Mouse (Mus musculus) heart, embryonic 13.5 days (tissue): ENCODE results near the gene Aqp5. TPM values are rescaled to one million over a fixed set of nuclear protein-coding genes. Genes with fewer than 3 reads are reported as not detected.

Experiments used
- ATAC-seq: fragments of 200-750 bp; cut with Nextera tagmentation; 2 replicates; pipeline ENCODE4 v1.8.0; 2017; ENCODE audit warnings: moderate TSS enrichment; ENCODE audit not compliant: insufficient number of reproducible peaks, low FRiP score, low TSS enrichment; ENCODE audit errors: extremely low read depth
- H3K27ac ChIP-seq: fragments of 300-500 bp; sonication (generic); replicated peaks from 2 replicates; pipeline ENCODE4 v1.5.1; 2015; ENCODE audit warnings: moderate library complexity, mild to moderate bottlenecking, inconsistent platforms
- H3K27me3 ChIP-seq: fragments of 300-500 bp; sonication (generic); replicated peaks from 2 replicates; pipeline ENCODE4 v1.6.1; 2015; ENCODE audit warnings: mild to moderate bottlenecking, inconsistent platforms
- H3K36me3 ChIP-seq: fragments of 300-500 bp; sonication (generic); 2 replicates; pipeline ENCODE4 v1.6.1; 2015; ENCODE audit warnings: mild to moderate bottlenecking, inconsistent platforms
- H3K4me1 ChIP-seq: fragments of 300-500 bp; sonication (generic); 2 replicates; pipeline ENCODE4 v1.6.1; 2015; ENCODE audit warnings: inconsistent platforms
- H3K4me2 ChIP-seq: fragments of 300-500 bp; sonication (generic); 2 replicates; pipeline ENCODE4 v1.6.1; 2015; ENCODE audit warnings: inconsistent platforms, mild to moderate bottlenecking, moderate library complexity
- H3K4me3 ChIP-seq: fragments of 300-500 bp; sonication (generic); 2 replicates; pipeline ENCODE4 v1.5.1; 2015; ENCODE audit warnings: moderate library complexity, mild to moderate bottlenecking, inconsistent platforms
- H3K9ac ChIP-seq: fragments of 300-500 bp; sonication (generic); 2 replicates; pipeline ENCODE4 v1.6.1; 2015; ENCODE audit warnings: inconsistent platforms, mild to moderate bottlenecking, moderate library complexity
- H3K9me3 ChIP-seq: fragments of 300-500 bp; sonication (generic); 2 replicates; pipeline ENCODE4 v1.6.1; 2016; ENCODE audit warnings: inconsistent platforms
- WGBS: fragments of 180-500 bp; shearing (Covaris S2); methylation state at CpG from one replicate; pipeline ENCODE4 v1.1.7; 2015; ENCODE audit warnings: mixed read lengths; 5-methylcytosine and 5-hydroxymethylcytosine counted together
- polyA plus RNA-seq: library from polyadenylated mRNA; unstranded; fragments of >200 nt; fragmentation: Nextera tagmentation; extraction: Ambion mirVana; gene quantifications from 2 replicates; pipeline ENCODE4 v1.2.1, GENCODE M21; 2015

Gene Aqp5
- polyA plus RNA-seq, 1 experiment from 2014 or later = 0.67 TPM

GRCm38 (mm10) chr15:99611563-99611962, 21.0 kb downstream of the Aqp5 start:
- Histone ChIP-seq H3K27ac (no peak overlapping the region), H3K9ac (0 out of 2 replicates have a peak overlapping the region, but pooled peaks have one; percentile 19), H3K27me3 (peaks cover 30% of the 10 kb centered on the region), H3K4me2 (no peak overlapping the region), H3K4me1 (peaks cover 46% of the 10 kb centered on the region), H3K9me3 (peaks cover 5% of the 10 kb centered on the region; the same call in 1 of the 2 replicates), H3K4me3 (no peak overlapping the region), H3K36me3 (no peaks in the 10 kb centered on the region)
- 27% methylated on average over 7 of the region's 7 CpGs for WGBS
- no peak for ATAC-seq

GRCm38 (mm10) chr15:99614273-99614672, 23.7 kb downstream of the Aqp5 start:
- peaks cover 22% of the 10 kb centered on the region for H3K27me3 ChIP-seq
- peaks cover 31% of the 10 kb centered on the region for H3K4me1 ChIP-seq
- no peak overlapping the region for H3K4me3 ChIP-seq
- peaks cover 1% of the 10 kb centered on the region; the same call in 1 of the 2 replicates for H3K36me3 ChIP-seq
- no peak for ATAC-seq
- peak overlapping the region; percentile 67; the same call in 1 of the 2 replicates for H3K27ac ChIP-seq
- peak overlapping the region; percentile 56 for H3K4me2 ChIP-seq
- WGBS = 39% methylated on average over 13 of the region's 13 CpGs
- 0 out of 2 replicates have a peak overlapping the region, but pooled peaks have one; percentile 15 for H3K9ac ChIP-seq
- H3K9me3 ChIP-seq = peaks cover 5% of the 10 kb centered on the region; the same call in 1 of the 2 replicates

GRCm38 (mm10) chr15:99614753-99615152, 24.2 kb downstream of the Aqp5 start:
- Histone ChIP-seq H3K9ac (0 out of 2 replicates have a peak overlapping the region, but pooled peaks have one; percentile 15), H3K4me2 (peak overlapping the region; percentile 56), H3K9me3 (peaks cover 5% of the 10 kb centered on the region; the same call in 1 of the 2 replicates), H3K36me3 (peaks cover 6% of the 10 kb centered on the region), H3K27me3 (peaks cover 21% of the 10 kb centered on the region), H3K4me1 (peaks cover 31% of the 10 kb centered on the region), H3K27ac (peak overlapping the region; percentile 67), H3K4me3 (peak overlapping the region; percentile 6)
- ATAC-seq = no peak
- 4% methylated on average over 12 of the region's 12 CpGs for WGBS

GRCm38 (mm10) chr15:99615246-99615645, 24.7 kb downstream of the Aqp5 start:
- Histone ChIP-seq H3K27me3 (peaks cover 16% of the 10 kb centered on the region), H3K36me3 (peaks cover 11% of the 10 kb centered on the region), H3K4me3 (no peak overlapping the region), H3K4me2 (peak overlapping the region; percentile 56), H3K9me3 (peaks cover 5% of the 10 kb centered on the region; the same call in 1 of the 2 replicates), H3K9ac (no peak overlapping the region), H3K27ac (peak overlapping the region; percentile 67), H3K4me1 (peaks cover 31% of the 10 kb centered on the region)
- WGBS = 22% methylated on average over 9 of the region's 9 CpGs
- ATAC-seq = no peak

GRCm38 (mm10) chr15:99618595-99618994, 28.0 kb downstream of the Aqp5 start:
- Histone ChIP-seq H3K36me3 (peaks cover 43% of the 10 kb centered on the region), H3K9ac (no peak overlapping the region), H3K27me3 (peaks cover 8% of the 10 kb centered on the region), H3K9me3 (no peaks in the 10 kb centered on the region), H3K4me3 (no peak overlapping the region), H3K4me2 (no peak overlapping the region), H3K27ac (no peak overlapping the region), H3K4me1 (peaks cover 19% of the 10 kb centered on the region)
- WGBS = 86% methylated on average over 3 of the region's 3 CpGs
- ATAC-seq = no peak

- no peak overlapping the region for H3K4me2 ChIP-seq
- no peak overlapping the region for H3K27ac ChIP-seq
- no peak for ATAC-seq
- H3K9ac ChIP-seq = no peak overlapping the region
- H3K4me1 ChIP-seq = peaks cover 9% of the 10 kb centered on the region
- H3K36me3 ChIP-seq = peaks cover 55% of the 10 kb centered on the region
- H3K9me3 ChIP-seq = no peaks in the 10 kb centered on the region
- no peak overlapping the region for H3K4me3 ChIP-seq
- 87% methylated on average over 4 of the region's 4 CpGs for WGBS
- no peaks in the 10 kb centered on the region for H3K27me3 ChIP-seq
These were observed 29.2 kb downstream of the Aqp5 start for GRCm38 (mm10) chr15:99619821-99620220.

- 93% methylated on average over 11 of the region's 11 CpGs for WGBS
- peaks cover 77% of the 10 kb centered on the region for H3K36me3 ChIP-seq
- no peaks in the 10 kb centered on the region for H3K27me3 ChIP-seq
- no peak for ATAC-seq
- H3K27ac ChIP-seq = no peak overlapping the region
- no peak overlapping the region for H3K4me3 ChIP-seq
- no peak overlapping the region for H3K9ac ChIP-seq
- no peaks in the 10 kb centered on the region for H3K4me1 ChIP-seq
- no peak overlapping the region for H3K4me2 ChIP-seq
- H3K9me3 ChIP-seq = no peaks in the 10 kb centered on the region
These were observed 31.5 kb downstream of the Aqp5 start for GRCm38 (mm10) chr15:99622063-99622462.

- no peak overlapping the region for H3K4me3 ChIP-seq
- H3K9ac ChIP-seq = no peak overlapping the region
- H3K4me2 ChIP-seq = no peak overlapping the region
- H3K27me3 ChIP-seq = no peaks in the 10 kb centered on the region
- no peak overlapping the region for H3K27ac ChIP-seq
- peaks cover 3% of the 10 kb centered on the region; the same call in 1 of the 2 replicates for H3K9me3 ChIP-seq
- H3K4me1 ChIP-seq = no peaks in the 10 kb centered on the region
- no peak for ATAC-seq
- H3K36me3 ChIP-seq = peaks cover 99% of the 10 kb centered on the region
These were observed 41.0 kb downstream of the Aqp5 start for GRCm38 (mm10) chr15:99631618-99632017.

- no peaks in the 10 kb centered on the region for H3K4me1 ChIP-seq
- peaks cover 3% of the 10 kb centered on the region; the same call in 1 of the 2 replicates for H3K9me3 ChIP-seq
- no peak for ATAC-seq
- H3K9ac ChIP-seq = no peak overlapping the region
- no peaks in the 10 kb centered on the region for H3K27me3 ChIP-seq
- H3K27ac ChIP-seq = no peak overlapping the region
- 88% methylated on average over 7 of the region's 7 CpGs for WGBS
- no peak overlapping the region for H3K4me2 ChIP-seq
- H3K4me3 ChIP-seq = no peak overlapping the region
- peaks cover 99% of the 10 kb centered on the region for H3K36me3 ChIP-seq
These were observed 44.1 kb downstream of the Aqp5 start for GRCm38 (mm10) chr15:99634702-99635101.

GRCm38 (mm10) chr15:99637405-99638123, 47.0 kb downstream of the Aqp5 start:
- Histone ChIP-seq H3K4me1 (peaks cover 2% of the 10 kb centered on the region; the same call in 1 of the 2 replicates), H3K27ac (no peak overlapping the region), H3K27me3 (no peaks in the 10 kb centered on the region), H3K9ac (no peak overlapping the region), H3K4me3 (no peak overlapping the region), H3K4me2 (no peak overlapping the region), H3K9me3 (no peaks in the 10 kb centered on the region), H3K36me3 (peaks cover 98% of the 10 kb centered on the region)
- WGBS = 79% methylated on average over 12 of the region's 12 CpGs
- ATAC-seq = no peak

- H3K4me2 ChIP-seq = no peak overlapping the region
- H3K36me3 ChIP-seq = peaks cover 96% of the 10 kb centered on the region
- no peak for ATAC-seq
- no peak overlapping the region for H3K9ac ChIP-seq
- WGBS = 89% methylated on average over 5 of the region's 5 CpGs
- no peak overlapping the region for H3K4me3 ChIP-seq
- H3K9me3 ChIP-seq = no peaks in the 10 kb centered on the region
- peaks cover 5% of the 10 kb centered on the region; the same call in 1 of the 2 replicates for H3K4me1 ChIP-seq
- H3K27ac ChIP-seq = no peak overlapping the region
- no peaks in the 10 kb centered on the region for H3K27me3 ChIP-seq
These were observed 47.5 kb downstream of the Aqp5 start for GRCm38 (mm10) chr15:99638124-99638485.

- ATAC-seq = no peak
- Histone ChIP-seq H3K9me3 (no peaks in the 10 kb centered on the region), H3K9ac (no peak overlapping the region), H3K4me3 (no peak overlapping the region), H3K36me3 (peaks cover 51% of the 10 kb centered on the region), H3K4me1 (peaks cover 46% of the 10 kb centered on the region), H3K4me2 (no peak overlapping the region), H3K27ac (no peak overlapping the region), H3K27me3 (no peaks in the 10 kb centered on the region)
- 66% methylated on average over 6 of the region's 6 CpGs for WGBS
These were observed 52.0 kb downstream of the Aqp5 start for GRCm38 (mm10) chr15:99642622-99643021.
